8 mouse cellular contexts compared by ENCODE assay signal in genomic region chr14:79587852-79588229, GRCm38 (mm10). TPM values are rescaled to one million over a fixed set of nuclear protein-coding genes. Genes with fewer than 3 reads are reported as not detected.
DNase-seq lines count a peak whose midpoint lies in the region; ATAC-seq and TF ChIP-seq lines count a peak whose summit lies in the region.

No protein-coding gene starts in this region.

- H3K79me2 ChIP-seq in myocyte (ENCODE audit: control insufficient read depth, insufficient read depth) = peaks cover 47% of the 10 kb centered on the region

- under 1% methylated on average over 9 of the region's 9 CpGs for WGBS in hindbrain, embryonic 16.5 days

- TF ChIP-seq POLR2A in cortical plate, adult 2 months (IDR thresholded peaks at IDR 0.05; ENCODE audit: extremely low read depth, insufficient read depth, low read length) = no peak
- no peak for TF ChIP-seq POLR2A in myocyte (IDR thresholded peaks at IDR 0.05; ENCODE audit: insufficient read length, low read depth)

- no peak for DNase-seq in left cerebral cortex, adult 2 months (ENCODE audit: extremely low spot score in 1 of 2, low spot score in 2 of 2)
- DNase-seq in left cerebral cortex, postnatal 14 days (ENCODE audit: low spot score in 2 of 2) = no peak
- no peak for DNase-seq in layer of hippocampus, adult 18-20 months (ENCODE audit: low spot score in 2 of 2)
- DNase-seq in frontal cortex, postnatal 14 days (ENCODE audit: low spot score in 2 of 2) = no peak
- DNase-seq in urinary bladder, adult 18-20 months (ENCODE audit: low spot score in 2 of 2) = no peak

- peak; percentile 38 for ATAC-seq in hindbrain, embryonic 16.5 days

- peak overlapping the region; percentile 97 for H3ac ChIP-seq in myocyte (ENCODE audit: control insufficient read depth, insufficient read length)

- intact Hi-C loops in left cerebral cortex, adult 2 months (cut with DNase I) = loop anchor here (1.0 kb wide), 1 partner anchor 106 kb away; no protein-coding TSS in a partner anchor
- intact Hi-C loops in left cerebral cortex, postnatal 14 days (cut with DNase I) = no loop called here

- no peaks in the 10 kb centered on the region for H3K27me3 ChIP-seq in hindbrain, embryonic 16.5 days (replicated peaks; ENCODE audit: control insufficient read depth, insufficient read depth, low read length)
- no peaks in the 10 kb centered on the region for H3K27me3 ChIP-seq in myocyte (ENCODE audit: control insufficient read depth, insufficient read depth, insufficient read length)

- peak overlapping the region; percentile 100 for H3K27ac ChIP-seq in left cerebral cortex, adult 2 months
- H3K27ac ChIP-seq in cortical plate, adult 2 months (ENCODE audit: insufficient read depth, low read length) = no peak overlapping the region
- H3K27ac ChIP-seq in hindbrain, embryonic 16.5 days (ENCODE audit: low read depth, low read length) = peak overlapping the region; percentile 99

- H3K4me3 ChIP-seq in left cerebral cortex, adult 2 months = peak overlapping the region; percentile 92
- H3K4me3 ChIP-seq in cortical plate, adult 2 months (ENCODE audit: insufficient read depth, low read length) = peak overlapping the region; percentile 84
- peak overlapping the region; percentile 73 for H3K4me3 ChIP-seq in hindbrain, embryonic 16.5 days (ENCODE audit: low read length)
- H3K4me3 ChIP-seq in myocyte = peak overlapping the region; percentile 96

- peaks cover 2% of the 10 kb centered on the region for H3K4me1 ChIP-seq in cortical plate, adult 2 months (ENCODE audit: control insufficient read depth, insufficient read depth, low read length)
- peaks cover 20% of the 10 kb centered on the region for H3K4me1 ChIP-seq in hindbrain, embryonic 16.5 days (ENCODE audit: control insufficient read depth, insufficient read depth, low read depth, low read length)

- peak overlapping the region; percentile 73 for H3K9ac ChIP-seq in hindbrain, embryonic 16.5 days (ENCODE audit: low read depth, low read length)

- H3K4me2 ChIP-seq in hindbrain, embryonic 16.5 days (ENCODE audit: low read length) = peak overlapping the region; percentile 69
- peak overlapping the region; percentile 92 for H3K4me2 ChIP-seq in myocyte (ENCODE audit: low read depth)

- no peak for TF ChIP-seq CTCF in left cerebral cortex, adult 2 months (IDR thresholded peaks at IDR 0.05)
- TF ChIP-seq CTCF in cortical plate, adult 2 months (IDR thresholded peaks at IDR 0.05; ENCODE audit: extremely low read depth, insufficient read depth, low read length) = no peak

- H3K36me3 ChIP-seq in hindbrain, embryonic 16.5 days (ENCODE audit: control insufficient read depth, insufficient read depth, low read length) = no peaks in the 10 kb centered on the region
- H3K36me3 ChIP-seq in myocyte (ENCODE audit: control insufficient read depth, insufficient read depth) = no peaks in the 10 kb centered on the region

- no peaks in the 10 kb centered on the region for H3K9me3 ChIP-seq in hindbrain, embryonic 16.5 days (ENCODE audit: control insufficient read depth, low read length)

TF ChIP-seq in myocyte, 11 proteins besides CTCF, POLR2A, EP300 and RAD21:
- TF ChIP-seq POLR2AphosphoS2 (IDR thresholded peaks at IDR 0.05; ENCODE audit: insufficient read length, low read depth) (no peak), MYOD1 (IDR thresholded peaks at IDR 0.05; ENCODE audit: control insufficient read depth in 1 of 3, insufficient read length in 2 of 3, low read depth in 2 of 3) (no peak), REST (IDR thresholded peaks at IDR 0.05; ENCODE audit: insufficient read depth, insufficient read length) (no peak), MAX (IDR thresholded peaks at IDR 0.05; ENCODE audit: low read depth) (no peak), TCF12 (IDR thresholded peaks at IDR 0.05; ENCODE audit: insufficient read depth, poor library complexity, severe bottlenecking) (no peak), TCF3 (IDR thresholded peaks at IDR 0.05; ENCODE audit: insufficient read length, low read depth) (no peak), MYOG (IDR thresholded peaks at IDR 0.05; ENCODE audit: control insufficient read depth in 1 of 3, insufficient read depth in 1 of 3, insufficient read length in 2 of 3, low read depth in 2 of 3) (no peak), SRF (IDR thresholded peaks at IDR 0.05; ENCODE audit: control insufficient read depth, insufficient read length, low read depth) (no peak), CEBPB (IDR thresholded peaks at IDR 0.05; ENCODE audit: insufficient read depth, poor library complexity, severe bottlenecking) (no peak), E2F4 (IDR thresholded peaks at IDR 0.05; ENCODE audit: insufficient read depth) (no peak), USF1 (IDR thresholded peaks at IDR 0.05; ENCODE audit: low read depth) (no peak)

RNA-seq across cellular contexts. Expression of gene Sugt1, which starts 0.3 kb away (rescaled TPM):
- 10 to 100 TPM; 83.6 to 88.8 TPM for total RNA-seq in left cerebral cortex, adult 2 months (2021)
- 10 to 100 TPM; 77.5 to 80.1 TPM for total RNA-seq in left cerebral cortex, postnatal 14 days (2021)
- 40.5 and 44.4 TPM in 2 replicates for polyA plus RNA-seq in cortical plate, adult 2 months (2012; rRNA removed)
- polyA plus RNA-seq in hindbrain, embryonic 16.5 days (2015; fragmentation: Nextera tagmentation; extraction: Ambion mirVana) = 91.2 and 98.6 TPM in 2 replicates
- polyA plus RNA-seq in myocyte (2012; fragmentation: generic; extraction: Trizol) = 65.4 TPM
- 10 to 100 TPM; 89.7 to 93.8 TPM for total RNA-seq in layer of hippocampus, adult 18-20 months (2021)
